Mouse (Mus musculus) heart, embryonic 11.5 days (tissue): ENCODE results near the gene Gpr65. TPM values are rescaled to one million over a fixed set of nuclear protein-coding genes. Genes with fewer than 3 reads are reported as not detected.
"Not testable (repeated sequence)": the region's sequence is repeated elsewhere in the genome, so short reads cannot be mapped to it uniquely, and the experiment has no call there.

Experiments used
- ATAC-seq: fragments of 200-750 bp; cut with Nextera tagmentation; replicated peaks from 2 replicates; pipeline ENCODE4 v1.8.0; 2017; ENCODE audit warnings: moderate library complexity; ENCODE audit not compliant: insufficient number of reproducible peaks, low FRiP score, low TSS enrichment
- H3K27ac ChIP-seq: fragments of 300-500 bp; sonication (generic); 2 replicates; pipeline ENCODE4 v1.5.1; 2014; ENCODE audit warnings: mild to moderate bottlenecking, low read depth, low read length
- H3K27me3 ChIP-seq: fragments of 300-500 bp; sonication (generic); 2 replicates; pipeline ENCODE4 v1.6.1; 2014; ENCODE audit warnings: mild to moderate bottlenecking, low read length, mixed read lengths; ENCODE audit not compliant: control insufficient read depth, insufficient read depth
- H3K36me3 ChIP-seq: fragments of 300-500 bp; sonication (generic); 2 replicates; pipeline ENCODE4 v1.6.1; 2014; ENCODE audit warnings: mild to moderate bottlenecking, low read length, moderate library complexity, mixed read lengths; ENCODE audit not compliant: control insufficient read depth, insufficient read depth
- H3K4me1 ChIP-seq: fragments of 300-500 bp; sonication (generic); 2 replicates; pipeline ENCODE4 v1.6.1; 2014; ENCODE audit warnings: low read length; ENCODE audit not compliant: control insufficient read depth, insufficient read depth
- H3K4me2 ChIP-seq: fragments of 300-500 bp; sonication (generic); 2 replicates; pipeline ENCODE4 v1.6.1; 2014; ENCODE audit warnings: mild to moderate bottlenecking, moderate library complexity
- H3K4me3 ChIP-seq: fragments of 300-500 bp; sonication (generic); 2 replicates; pipeline ENCODE4 v1.5.1; 2014; ENCODE audit warnings: low read depth, low read length
- H3K9ac ChIP-seq: fragments of 300-500 bp; sonication (generic); 2 replicates; pipeline ENCODE4 v1.6.1; 2014; ENCODE audit warnings: mild to moderate bottlenecking, low read depth, low read length, moderate library complexity
- H3K9me3 ChIP-seq: fragments of 300-500 bp; sonication (generic); replicated peaks from 2 replicates; pipeline ENCODE4 v1.6.1; 2016; ENCODE audit warnings: low read length; ENCODE audit not compliant: control insufficient read depth
- WGBS: fragments of 180-500 bp; shearing (Covaris S2); extraction: QIAGEN DNeasy Blood & Tissue Kit; methylation state at CpG from one replicate; pipeline ENCODE4 v1.1.7; 2014; ENCODE audit not compliant: insufficient replicate concordance; 5-methylcytosine and 5-hydroxymethylcytosine counted together
- polyA plus RNA-seq: library from polyadenylated mRNA; unstranded; fragments of >200 nt; fragmentation: Nextera tagmentation; extraction: Ambion mirVana; gene quantifications from 2 replicates; pipeline ENCODE4 v1.2.1, GENCODE M21; 2014

Gene Gpr65
- polyA plus RNA-seq, 1 experiment from 2014 or later: 0.42 TPM

DNA sequence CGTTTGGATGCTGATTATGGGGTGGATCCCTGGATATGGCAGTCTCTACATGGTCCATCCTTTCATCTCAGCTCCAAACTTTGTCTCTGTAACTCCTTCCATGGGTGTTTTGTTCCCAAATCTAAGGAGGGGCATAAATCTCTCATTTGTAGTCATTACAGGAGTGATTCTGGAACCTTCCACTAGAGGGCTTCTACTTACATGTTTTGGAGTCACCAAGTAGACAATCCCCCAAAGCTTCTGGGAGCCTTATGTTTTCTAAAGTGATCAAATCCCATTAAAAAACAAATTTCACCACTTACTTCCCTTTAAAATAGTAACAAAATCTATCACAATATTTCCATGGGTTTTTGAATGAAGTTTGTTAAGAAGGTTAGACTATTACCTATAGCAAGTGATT, 55.7 kb downstream of the Gpr65 start:
- not testable (repeated sequence) for H3K27me3 ChIP-seq, H3K9me3 ChIP-seq, H3K9ac ChIP-seq, ATAC-seq, H3K36me3 ChIP-seq, H3K4me1 ChIP-seq, H3K27ac ChIP-seq, H3K4me3 ChIP-seq, H3K4me2 ChIP-seq
- no CpG with 5 or more reads among the region's 1 CpGs for WGBS

Other genes starting within 250 kb of the Gpr65 start
- gene Galc, start 9.2 kb upstream of the Gpr65 start, polyA plus RNA-seq: 6.8 and 9.5 TPM in 2 replicates